In genomic region chr4:49245274-49245673, GRCm38 (mm10) we compare ENCODE assay signal across 13 mouse cellular contexts.
"Had no signal": no experiment of that assay in that cellular context is flagged by ENCODE, and none has a peak within 500 bp of the region (broad histone marks: within the 10 kb centered on the region; RNA-seq: fewer than 3 reads in every experiment).

No protein-coding gene starts in this region.

- DNase-seq: liver; liver, embryonic 13.5 days; liver, postnatal 0 days; lung, postnatal 14 days; retina, postnatal 1 day; thymus, postnatal 36 days had no signal

- H3K27me3 ChIP-seq: kidney, embryonic 15.5 days; limb, embryonic 12.5 days; liver, embryonic 13.5 days; lung, embryonic 15.5 days; midbrain, embryonic 15.5 days; neural tube, embryonic 12.5 days; stomach, embryonic 15.5 days had no signal

- H3K4me2 ChIP-seq: kidney, embryonic 15.5 days; limb, embryonic 12.5 days; liver, embryonic 13.5 days; lung, embryonic 15.5 days; midbrain, embryonic 15.5 days; neural tube, embryonic 12.5 days; stomach, embryonic 15.5 days had no signal

- H3K4me3 ChIP-seq: kidney, embryonic 15.5 days; limb, embryonic 12.5 days; liver, embryonic 13.5 days; lung, embryonic 15.5 days; midbrain, embryonic 15.5 days; neural tube, embryonic 12.5 days; stomach, embryonic 15.5 days had no signal

- ATAC-seq: liver, postnatal 0 days; midbrain, embryonic 15.5 days had no signal

- H3K4me1 ChIP-seq: kidney, embryonic 15.5 days; limb, embryonic 12.5 days; liver, embryonic 13.5 days; lung, embryonic 15.5 days; neural tube, embryonic 12.5 days; stomach, embryonic 15.5 days had no signal

- H3K9ac ChIP-seq: kidney, embryonic 15.5 days; limb, embryonic 12.5 days; liver, embryonic 13.5 days; liver, postnatal 0 days; lung, embryonic 15.5 days; midbrain, embryonic 15.5 days; neural tube, embryonic 12.5 days; stomach, embryonic 15.5 days had no signal

- H3K9me3 ChIP-seq: kidney, embryonic 15.5 days; limb, embryonic 12.5 days; liver, embryonic 13.5 days; lung, embryonic 15.5 days; midbrain, embryonic 15.5 days; neural tube, embryonic 12.5 days; stomach, embryonic 15.5 days had no signal

- H3K27ac ChIP-seq: kidney, embryonic 15.5 days; limb, embryonic 12.5 days; liver, embryonic 13.5 days; lung, embryonic 15.5 days; macrophage; midbrain, embryonic 15.5 days; neural tube, embryonic 12.5 days; stomach, embryonic 15.5 days had no signal

- H3K36me3 ChIP-seq: kidney, embryonic 15.5 days; limb, embryonic 12.5 days; liver, embryonic 13.5 days; lung, embryonic 15.5 days; midbrain, embryonic 15.5 days; neural tube, embryonic 12.5 days; stomach, embryonic 15.5 days had no signal
